Mouse (Mus musculus): ENCODE measurements around the gene Acoxl. TPM values are rescaled to one million over a fixed set of nuclear protein-coding genes. Genes with fewer than 3 reads are reported as not detected.

The Acoxl gene
- polyA plus RNA-seq, 1 experiment, result not detected

- 76% methylated on average over 4 of the region's 4 CpGs for WGBS
- Histone ChIP-seq H3K4me3 (replicated peaks; ENCODE audit: control insufficient read depth, low read depth, low read length) (no peak overlapping the region), H3K27ac (ENCODE audit: control insufficient read depth, insufficient read depth, low read depth, low read length, poor library complexity) (no peak overlapping the region), H3K4me1 (ENCODE audit: control insufficient read depth, insufficient read depth, low read length) (peaks cover 11% of the 10 kb centered on the region)
- no peak for TF ChIP-seq CTCF (IDR thresholded peaks at IDR 0.05; ENCODE audit: control insufficient read depth, insufficient read depth, low read length)
- TF ChIP-seq POLR2A (IDR thresholded peaks at IDR 0.05; ENCODE audit: borderline replicate concordance, control insufficient read depth, low read depth, low read length), result no peak
These were observed 229.5 kb downstream of the Acoxl start for GRCm38 (mm10) chr2:128068176-128068575.

GRCm38 (mm10) chr2:128069025-128069424 lies 230.3 kb downstream of the Acoxl start:
- Histone ChIP-seq H3K27ac (ENCODE audit: control insufficient read depth, insufficient read depth, low read depth, low read length, poor library complexity) (no peak overlapping the region), H3K4me3 (replicated peaks; ENCODE audit: control insufficient read depth, low read depth, low read length) (no peak overlapping the region), H3K4me1 (ENCODE audit: control insufficient read depth, insufficient read depth, low read length) (peaks cover 11% of the 10 kb centered on the region)
- TF ChIP-seq CTCF (IDR thresholded peaks at IDR 0.05; ENCODE audit: control insufficient read depth, insufficient read depth, low read length), result no peak
- TF ChIP-seq POLR2A (IDR thresholded peaks at IDR 0.05; ENCODE audit: borderline replicate concordance, control insufficient read depth, low read depth, low read length), result no peak
- 20% methylated on average over 2 of the region's 2 CpGs for WGBS

DNA sequence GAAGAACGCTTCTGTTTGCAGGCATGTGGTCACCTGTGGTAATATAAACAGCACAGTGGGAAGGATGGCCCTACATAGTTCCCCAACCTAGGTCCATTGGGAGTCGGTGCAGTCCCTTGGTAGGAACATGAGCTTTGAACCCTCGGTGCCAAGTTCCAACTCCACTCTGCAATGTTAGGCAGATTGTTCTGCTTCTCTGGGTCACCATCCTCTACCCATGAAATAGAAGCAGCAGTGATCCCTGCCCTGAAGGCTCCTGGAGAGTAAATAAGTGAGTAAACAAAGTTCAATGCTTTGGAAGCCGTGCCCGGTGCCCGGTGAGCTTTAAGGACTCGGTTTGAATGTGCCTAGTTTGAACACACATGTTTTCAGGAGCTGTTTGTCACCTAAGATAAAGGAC lies 233.1 kb downstream of the Acoxl start:
- WGBS, result 74% methylated on average over 7 of the region's 7 CpGs
- peaks cover 5% of the 10 kb centered on the region; the same call in 1 of the 2 replicates for H3K4me1 ChIP-seq (ENCODE audit: control insufficient read depth, insufficient read depth, low read length)
- TF ChIP-seq CTCF (IDR thresholded peaks at IDR 0.05; ENCODE audit: control insufficient read depth, insufficient read depth, low read length), result no peak
- no peak for TF ChIP-seq POLR2A (IDR thresholded peaks at IDR 0.05; ENCODE audit: borderline replicate concordance, control insufficient read depth, low read depth, low read length)
- H3K4me3 ChIP-seq (replicated peaks; ENCODE audit: control insufficient read depth, low read depth, low read length), result no peak overlapping the region
- no peak overlapping the region for H3K27ac ChIP-seq (ENCODE audit: control insufficient read depth, insufficient read depth, low read depth, low read length, poor library complexity)

DNA sequence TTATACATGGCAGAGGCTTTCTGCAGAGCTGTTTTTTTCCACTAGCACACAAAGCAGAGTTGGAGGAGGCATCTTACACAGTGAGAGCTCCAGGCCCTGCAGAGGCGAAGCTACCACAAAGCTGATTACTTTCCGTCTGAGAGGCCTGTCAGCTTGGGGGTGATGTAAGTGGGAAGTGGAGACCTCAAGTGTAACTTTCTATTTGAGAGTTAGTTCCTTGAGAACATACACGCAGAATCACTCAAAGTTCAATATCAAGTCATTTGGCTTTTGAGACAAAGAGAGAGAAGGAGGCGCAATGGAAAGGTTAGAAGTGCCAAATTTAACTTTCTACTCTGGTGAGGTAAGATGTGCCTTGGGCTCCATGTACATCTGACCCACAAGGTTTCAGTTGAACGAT lies 234.3 kb downstream of the Acoxl start:
- H3K4me1 ChIP-seq (ENCODE audit: control insufficient read depth, insufficient read depth, low read length), result peaks cover 5% of the 10 kb centered on the region; the same call in 1 of the 2 replicates
- H3K4me3 ChIP-seq (replicated peaks; ENCODE audit: control insufficient read depth, low read depth, low read length), result no peak overlapping the region
- WGBS, result 38% methylated on average over 5 of the region's 5 CpGs
- H3K27ac ChIP-seq (ENCODE audit: control insufficient read depth, insufficient read depth, low read depth, low read length, poor library complexity), result no peak overlapping the region; the same call in 1 of the 2 replicates
- no peak for TF ChIP-seq POLR2A (IDR thresholded peaks at IDR 0.05; ENCODE audit: borderline replicate concordance, control insufficient read depth, low read depth, low read length)
- TF ChIP-seq CTCF (IDR thresholded peaks at IDR 0.05; ENCODE audit: control insufficient read depth, insufficient read depth, low read length), result no peak

GRCm38 (mm10) chr2:128073603-128074002 lies 234.9 kb downstream of the Acoxl start:
- H3K4me3 ChIP-seq (replicated peaks; ENCODE audit: control insufficient read depth, low read depth, low read length), result no peak overlapping the region
- H3K4me1 ChIP-seq (ENCODE audit: control insufficient read depth, insufficient read depth, low read length), result peaks cover 5% of the 10 kb centered on the region; the same call in 1 of the 2 replicates
- TF ChIP-seq POLR2A (IDR thresholded peaks at IDR 0.05; ENCODE audit: borderline replicate concordance, control insufficient read depth, low read depth, low read length) (no peak), CTCF (IDR thresholded peaks at IDR 0.05; ENCODE audit: control insufficient read depth, insufficient read depth, low read length) (no peak)
- no peak overlapping the region for H3K27ac ChIP-seq (ENCODE audit: control insufficient read depth, insufficient read depth, low read depth, low read length, poor library complexity)
- WGBS, result 75% methylated on average over 2 of the region's 2 CpGs

DNA sequence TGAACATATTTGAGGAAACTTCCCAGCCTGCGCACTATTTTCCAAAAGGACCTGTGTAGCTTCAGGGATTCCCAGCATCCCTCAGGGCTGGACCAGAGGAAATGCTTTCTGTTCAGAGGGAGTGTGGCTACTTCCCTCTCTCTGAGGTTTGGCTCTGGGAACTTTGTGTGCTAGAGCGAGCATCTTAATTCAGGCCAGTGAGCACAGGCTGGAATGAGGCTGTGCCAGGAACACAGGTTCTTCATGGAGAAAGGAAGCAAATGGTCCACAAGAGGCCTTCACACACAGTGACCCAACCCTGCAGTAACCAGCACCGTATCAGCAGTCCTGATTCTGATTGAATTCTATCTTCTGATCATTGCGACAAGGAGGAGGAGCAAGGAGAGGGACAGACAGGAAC lies 238.3 kb downstream of the Acoxl start:
- WGBS, result 71% methylated on average over 4 of the region's 4 CpGs
- Histone ChIP-seq H3K4me3 (replicated peaks; ENCODE audit: control insufficient read depth, low read depth, low read length) (no peak overlapping the region), H3K4me1 (ENCODE audit: control insufficient read depth, insufficient read depth, low read length) (peaks cover 5% of the 10 kb centered on the region; the same call in 1 of the 2 replicates), H3K27ac (ENCODE audit: control insufficient read depth, insufficient read depth, low read depth, low read length, poor library complexity) (no peak overlapping the region)
- no peak for TF ChIP-seq POLR2A (IDR thresholded peaks at IDR 0.05; ENCODE audit: borderline replicate concordance, control insufficient read depth, low read depth, low read length)
- TF ChIP-seq CTCF (IDR thresholded peaks at IDR 0.05; ENCODE audit: control insufficient read depth, insufficient read depth, low read length), result no peak

DNA sequence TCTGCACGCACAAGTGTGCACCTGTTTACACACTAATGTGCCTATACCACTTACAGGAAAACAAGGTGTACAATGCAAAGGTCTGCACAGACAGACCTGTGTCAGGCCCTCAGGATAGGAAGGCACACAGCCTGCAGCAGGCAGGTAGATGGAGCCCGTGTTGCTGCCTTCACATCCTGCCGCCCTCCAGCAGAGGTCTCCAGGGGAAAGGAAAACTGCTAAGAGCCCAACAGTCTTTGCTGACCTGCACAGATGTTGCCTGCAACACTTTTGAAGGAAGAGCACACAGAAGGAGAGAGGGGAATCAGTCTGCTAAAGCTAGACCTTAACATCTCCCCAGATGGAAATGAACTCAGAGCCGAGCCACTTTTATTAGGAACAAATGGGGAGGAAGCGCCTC lies 240.2 kb downstream of the Acoxl start:
- Histone ChIP-seq H3K4me1 (ENCODE audit: control insufficient read depth, insufficient read depth, low read length) (no peaks in the 10 kb centered on the region), H3K27ac (ENCODE audit: control insufficient read depth, insufficient read depth, low read depth, low read length, poor library complexity) (no peak overlapping the region), H3K4me3 (replicated peaks; ENCODE audit: control insufficient read depth, low read depth, low read length) (no peak overlapping the region)
- peak; percentile 19; the same call in 1 of the 2 replicates for TF ChIP-seq CTCF (IDR thresholded peaks at IDR 0.05; ENCODE audit: control insufficient read depth, insufficient read depth, low read length)
- TF ChIP-seq POLR2A (IDR thresholded peaks at IDR 0.05; ENCODE audit: borderline replicate concordance, control insufficient read depth, low read depth, low read length), result no peak
- 44% methylated on average over 5 of the region's 5 CpGs for WGBS

GRCm38 (mm10) chr2:128079316-128079715 lies 240.6 kb downstream of the Acoxl start:
- no peak overlapping the region for H3K4me3 ChIP-seq (replicated peaks; ENCODE audit: control insufficient read depth, low read depth, low read length)
- H3K4me1 ChIP-seq (ENCODE audit: control insufficient read depth, insufficient read depth, low read length), result no peaks in the 10 kb centered on the region
- no peak overlapping the region for H3K27ac ChIP-seq (ENCODE audit: control insufficient read depth, insufficient read depth, low read depth, low read length, poor library complexity)
- no peak for TF ChIP-seq CTCF (IDR thresholded peaks at IDR 0.05; ENCODE audit: control insufficient read depth, insufficient read depth, low read length)
- TF ChIP-seq POLR2A (IDR thresholded peaks at IDR 0.05; ENCODE audit: borderline replicate concordance, control insufficient read depth, low read depth, low read length), result no peak
- 82% methylated on average over 6 of the region's 6 CpGs for WGBS

GRCm38 (mm10) chr2:128083844-128084243 lies 245.2 kb downstream of the Acoxl start:
- TF ChIP-seq CTCF (IDR thresholded peaks at IDR 0.05; ENCODE audit: control insufficient read depth, insufficient read depth, low read length), result no peak
- TF ChIP-seq POLR2A (IDR thresholded peaks at IDR 0.05; ENCODE audit: borderline replicate concordance, control insufficient read depth, low read depth, low read length), result no peak
- 17% methylated on average over 3 of the region's 3 CpGs for WGBS
- H3K4me3 ChIP-seq (replicated peaks; ENCODE audit: control insufficient read depth, low read depth, low read length), result no peak overlapping the region
- peaks cover 1% of the 10 kb centered on the region for H3K4me1 ChIP-seq (ENCODE audit: control insufficient read depth, insufficient read depth, low read length)
- H3K27ac ChIP-seq (ENCODE audit: control insufficient read depth, insufficient read depth, low read depth, low read length, poor library complexity), result no peak overlapping the region
